Mouse (Mus musculus) kidney, postnatal 36 days (tissue): ENCODE measurements around the gene Rpl31.

Experiments
- DNase-seq, 2 experiments: peaks; one replicate each; pipeline ENCODE4 v3.0.0; 2021 to 2022; ENCODE audit warnings: mixed read lengths in 2 of 2

The Rpl31 gene

DNA sequence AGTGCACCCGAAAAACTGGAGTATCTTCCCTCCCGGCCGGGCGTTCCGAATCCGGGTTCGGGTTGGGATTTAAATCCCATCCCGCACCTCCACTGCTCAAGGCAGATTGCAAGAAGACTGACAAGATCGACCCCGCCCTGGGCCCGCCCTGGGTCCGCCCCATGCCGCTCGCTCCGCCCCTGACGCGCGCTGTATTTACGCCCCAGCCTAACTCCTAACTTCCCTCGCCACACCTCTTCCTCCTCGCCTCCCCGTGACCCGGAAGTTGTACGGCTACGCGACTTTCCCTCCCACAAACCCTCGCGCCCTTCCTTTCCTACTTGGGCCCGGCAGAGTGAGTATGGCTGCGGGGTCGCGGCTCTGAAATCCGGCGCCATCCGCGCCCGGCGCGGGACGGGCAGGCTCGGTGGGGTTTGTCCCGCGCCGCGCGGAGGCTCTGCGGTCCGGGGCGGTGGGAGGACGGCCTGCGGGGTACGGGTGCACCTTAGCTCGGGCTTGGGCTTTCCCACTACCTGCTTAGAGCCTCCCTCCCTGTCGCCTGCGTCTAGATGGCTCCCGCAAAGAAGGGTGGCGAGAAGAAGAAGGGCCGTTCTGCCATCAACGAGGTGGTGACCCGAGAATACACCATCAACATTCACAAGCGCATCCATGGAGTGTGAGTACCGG is at the start of gene Rpl31:
Gene Rpl31 (plus strand): TSS at position 242 of the 666 bp plus-strand sequence.
- peak; percentile 99 for DNase-seq

DNA sequence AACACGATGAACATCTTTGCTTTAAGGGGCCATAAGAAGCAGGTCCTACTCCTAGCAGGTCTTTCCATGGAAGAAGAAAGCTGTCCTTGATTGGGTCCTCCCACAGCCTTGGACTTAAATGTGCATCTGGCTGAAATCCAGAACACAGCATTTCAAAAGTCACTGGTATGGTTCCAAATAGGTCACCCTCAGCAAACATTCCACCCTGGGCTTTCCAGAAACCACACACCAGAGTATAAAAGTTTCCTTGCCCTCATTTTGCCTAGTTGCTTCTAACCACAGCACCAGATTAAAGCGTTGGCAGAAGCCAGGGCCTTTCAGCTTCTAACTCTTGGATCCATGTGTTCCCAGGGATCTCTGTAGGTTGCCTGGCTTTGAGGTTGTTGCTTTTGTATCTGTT is 49.7 kb upstream of the Rpl31 start:
- peak; percentile 18 to 53 for DNase-seq

DNA sequence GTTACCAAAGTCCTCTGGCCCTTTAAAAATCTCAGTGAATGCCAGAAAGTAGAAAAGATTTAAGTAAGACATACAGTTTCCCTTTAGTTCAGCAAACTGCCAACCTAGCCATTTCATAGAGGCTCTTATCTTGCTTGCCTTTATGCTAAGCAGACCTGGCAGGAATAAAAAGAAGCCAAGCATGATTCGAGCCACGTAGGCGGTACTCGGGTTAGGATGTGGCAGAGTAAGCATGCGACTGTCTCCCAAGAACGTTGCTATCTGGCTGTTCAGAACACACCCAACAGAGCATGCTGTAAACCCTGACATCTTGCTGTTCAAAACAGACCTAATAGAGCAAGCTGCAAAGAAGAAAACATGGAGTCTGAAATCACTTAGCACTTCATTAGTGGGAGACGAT is 48.8 kb upstream of the Rpl31 start:
- DNase-seq = no peak

DNA sequence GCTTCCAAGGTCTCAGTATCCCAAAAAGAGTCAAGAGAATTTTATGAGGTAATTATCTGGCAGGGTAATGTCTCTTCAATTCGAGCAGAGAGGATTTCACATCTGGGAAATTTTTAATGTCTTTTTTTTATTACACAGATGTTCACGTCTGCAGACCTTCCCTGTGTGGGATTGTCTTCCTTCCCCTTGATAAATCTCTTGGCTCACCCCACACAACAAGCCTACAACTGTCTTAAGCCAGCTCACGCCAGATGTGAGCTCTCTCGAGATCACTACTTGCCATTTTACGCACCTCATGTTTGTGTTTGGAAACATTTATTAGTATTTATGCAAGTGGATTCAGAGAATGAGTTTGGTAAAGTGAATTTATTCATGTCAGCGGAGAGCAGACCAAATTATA is 45.7 kb upstream of the Rpl31 start:
- DNase-seq = no peak

DNA sequence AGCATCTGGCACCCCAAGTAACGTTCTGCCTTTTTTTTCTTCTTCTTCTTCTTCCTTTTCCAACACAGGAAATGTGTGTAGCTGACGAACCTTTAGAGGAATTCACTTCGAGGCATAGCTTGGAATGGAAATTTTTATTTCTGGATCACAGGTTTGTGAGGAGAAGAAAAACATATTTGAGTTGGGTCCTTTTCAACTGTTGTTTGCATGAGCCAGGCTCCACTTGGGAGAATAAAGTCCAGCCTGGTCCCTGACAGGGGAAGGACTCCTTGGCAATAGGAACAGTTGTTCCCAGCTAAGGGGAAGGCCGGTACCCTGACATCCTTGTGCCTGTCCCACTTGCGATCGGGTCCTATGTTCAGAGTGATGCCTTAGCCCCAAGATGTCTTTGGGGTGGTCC is 42.4 kb upstream of the Rpl31 start:
- DNase-seq = no peak

DNA sequence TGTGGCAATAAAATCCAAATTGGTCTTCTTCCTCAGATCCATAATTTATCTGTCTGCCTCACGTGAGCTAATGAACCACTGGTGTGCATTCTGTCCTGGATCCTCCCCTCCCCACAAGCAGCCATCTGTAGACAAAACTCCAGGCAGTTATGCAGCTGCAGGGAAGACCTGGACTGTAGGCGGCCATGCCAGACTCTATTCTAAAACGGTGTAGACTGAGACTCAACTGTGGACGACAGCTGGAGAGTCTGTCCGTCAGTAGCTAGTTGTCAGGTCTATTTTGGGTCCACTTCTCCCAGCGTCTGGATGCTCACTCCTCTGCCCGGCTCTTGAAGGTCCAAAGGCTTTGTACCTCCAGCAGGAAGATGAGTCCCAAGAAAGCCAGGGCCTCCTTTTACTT is 40.1 kb upstream of the Rpl31 start:
- no peak for DNase-seq

DNA sequence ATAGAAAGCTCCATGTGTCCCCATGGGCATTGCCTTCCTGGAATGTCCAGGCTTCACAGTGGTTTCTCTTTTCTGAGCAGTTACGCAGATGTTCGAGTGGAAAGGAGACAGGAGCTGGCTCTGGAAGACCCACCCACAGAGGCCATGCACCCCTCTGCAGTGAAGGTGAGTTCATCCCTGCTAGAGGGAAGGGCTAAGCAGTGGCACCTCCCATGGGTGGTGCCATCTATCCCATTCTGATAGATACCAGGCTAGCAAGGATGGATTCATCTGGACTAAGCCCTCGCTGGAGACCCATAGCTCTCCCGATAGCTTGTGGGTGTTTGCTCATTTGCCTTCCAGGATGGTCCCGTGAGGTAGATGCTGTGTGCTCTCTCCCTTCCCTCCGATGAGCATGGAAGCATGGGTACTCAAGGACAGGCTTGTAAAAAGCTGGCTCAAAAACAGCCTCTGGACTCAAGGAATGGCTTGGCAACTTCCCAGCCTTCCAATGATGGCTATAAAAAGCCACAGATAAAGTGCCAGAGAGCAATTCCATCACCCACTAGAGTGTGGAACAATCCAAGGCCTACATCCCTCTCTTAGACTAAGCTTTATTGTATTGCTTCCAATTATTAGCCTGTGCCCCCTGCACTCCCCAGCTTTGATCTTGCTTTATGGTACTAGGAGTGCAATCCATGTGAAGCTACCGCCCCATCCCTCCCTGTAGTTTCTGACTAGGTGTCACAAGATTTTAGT is 36.6 kb upstream of the Rpl31 start:
- DNase-seq = no peak

DNA sequence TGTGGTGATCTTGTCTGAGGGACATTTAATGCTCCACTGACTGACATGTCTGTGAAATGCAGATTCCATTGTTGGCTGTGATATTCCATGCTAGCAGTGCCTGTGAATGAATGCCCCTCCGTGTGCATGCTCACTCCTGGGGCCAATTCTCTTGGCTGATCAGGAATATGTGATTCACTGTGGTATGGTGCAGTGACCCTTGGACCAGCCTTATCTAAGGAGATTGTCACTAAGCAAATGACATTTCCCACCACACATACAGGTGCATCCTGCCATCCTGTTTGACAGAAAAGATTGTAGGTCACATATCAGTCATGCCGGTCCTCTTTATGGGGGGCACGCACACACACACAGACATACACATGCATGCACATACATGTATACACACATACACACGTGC is 35.2 kb upstream of the Rpl31 start:
- no peak for DNase-seq

DNA sequence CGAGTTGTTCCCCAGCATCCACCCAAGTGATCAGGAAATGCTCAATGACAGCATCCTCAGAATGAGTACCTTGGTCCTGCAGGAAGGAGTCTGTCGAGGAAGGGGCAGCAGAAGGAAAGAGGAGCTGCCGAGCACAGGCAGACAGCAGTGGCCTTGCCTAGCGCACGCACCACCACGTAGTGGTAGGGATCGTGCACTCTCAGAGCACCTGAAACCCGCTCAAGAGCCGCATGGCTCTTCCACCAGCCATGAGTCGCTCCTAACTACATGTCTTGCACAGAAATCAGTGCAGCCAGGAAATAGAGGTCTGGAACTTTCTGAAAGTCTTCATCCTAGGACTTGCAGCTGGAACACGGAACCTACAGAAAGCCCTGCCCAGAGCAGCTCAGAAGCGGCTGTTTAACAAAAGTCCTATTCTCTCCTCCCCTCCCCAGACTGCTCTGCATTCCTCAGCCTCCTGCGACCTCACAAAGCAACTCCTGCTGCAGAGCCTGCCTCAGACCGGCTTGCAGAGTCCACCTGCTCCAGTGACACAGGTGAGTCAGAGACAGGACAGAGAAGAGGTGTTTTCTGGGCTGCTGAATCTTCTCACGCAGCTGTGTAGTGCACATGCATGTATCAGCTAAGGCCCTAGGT is 32.0 kb upstream of the Rpl31 start:
- no peak for DNase-seq

DNA sequence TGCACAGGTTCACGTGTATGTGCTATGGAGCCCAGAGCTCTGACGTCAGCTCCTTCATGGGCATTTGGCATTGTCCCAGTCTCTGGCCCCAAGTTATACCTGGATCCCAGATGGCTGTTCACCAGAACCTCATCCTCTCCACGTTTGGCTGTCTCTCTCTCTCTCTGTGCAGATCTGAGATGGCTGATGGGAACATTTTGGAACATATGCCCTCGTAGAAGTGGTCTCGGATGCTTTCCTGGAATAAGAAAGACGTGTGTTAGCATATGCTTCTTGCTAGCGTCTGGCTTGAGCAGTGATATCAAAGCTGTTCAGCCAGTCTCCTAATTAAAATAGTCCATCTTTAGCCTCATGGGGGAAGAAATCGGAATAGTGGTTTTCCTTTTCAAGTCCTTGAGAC is 30.9 kb upstream of the Rpl31 start:
- no peak for DNase-seq

DNA sequence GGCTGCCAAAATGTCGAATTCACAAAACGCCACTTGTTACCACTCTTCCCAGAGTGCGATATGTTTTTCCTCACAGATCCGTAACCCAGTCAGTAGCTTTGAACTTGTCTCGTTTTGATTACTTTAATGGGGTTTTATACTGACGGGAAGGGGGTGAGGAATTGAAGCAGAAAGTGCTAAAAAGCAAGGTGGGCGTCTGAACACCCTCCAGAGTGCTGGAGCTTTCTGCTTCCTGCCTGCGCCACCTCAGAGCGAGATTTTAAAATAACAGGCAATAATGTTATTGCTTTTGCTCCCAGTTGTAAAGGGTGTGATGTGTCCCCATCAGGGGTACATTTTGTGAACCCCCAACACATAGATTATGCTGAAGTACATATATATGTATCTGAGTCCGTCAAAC is 28.8 kb upstream of the Rpl31 start:
- no peak for DNase-seq

DNA sequence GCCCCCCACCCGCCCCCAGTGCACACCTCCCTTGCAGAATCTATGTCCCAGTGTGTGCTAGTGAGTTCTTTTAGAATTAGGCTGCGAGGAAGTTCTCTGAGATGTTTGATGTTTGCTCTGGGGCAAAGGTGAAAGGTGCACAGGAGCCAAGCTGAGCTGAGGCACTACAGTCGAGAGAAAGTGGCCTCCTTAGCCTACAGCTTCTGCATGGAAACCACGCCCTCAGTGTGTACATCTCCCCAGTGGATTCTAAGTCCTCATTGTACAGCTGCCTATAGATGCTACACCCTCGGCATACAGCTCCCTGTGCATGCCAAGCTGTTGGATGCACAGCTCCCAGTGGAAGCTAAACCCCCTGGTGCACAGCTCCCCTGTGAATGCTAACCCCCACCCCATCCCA is 28.2 kb upstream of the Rpl31 start:
- DNase-seq = no peak

DNA sequence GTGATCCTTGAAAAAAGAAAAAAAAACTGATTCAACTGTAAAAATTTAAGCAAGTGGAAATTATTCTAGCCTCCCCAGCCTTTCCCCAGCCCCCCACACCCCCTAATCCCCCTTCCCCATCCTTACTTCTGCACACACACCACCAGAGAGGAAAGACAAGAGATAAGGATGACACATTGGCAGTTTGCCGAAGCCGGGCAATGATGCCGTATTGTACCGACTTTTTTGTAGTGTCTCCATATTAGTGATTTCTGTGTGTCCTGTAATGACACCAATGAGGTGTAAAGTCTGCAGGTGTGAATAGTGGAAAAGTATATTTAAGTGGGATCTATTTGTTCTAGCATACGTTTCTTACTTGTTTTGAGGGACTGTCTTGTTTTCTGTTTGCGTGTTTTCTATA is 27.5 kb upstream of the Rpl31 start:
- DNase-seq = no peak

DNA sequence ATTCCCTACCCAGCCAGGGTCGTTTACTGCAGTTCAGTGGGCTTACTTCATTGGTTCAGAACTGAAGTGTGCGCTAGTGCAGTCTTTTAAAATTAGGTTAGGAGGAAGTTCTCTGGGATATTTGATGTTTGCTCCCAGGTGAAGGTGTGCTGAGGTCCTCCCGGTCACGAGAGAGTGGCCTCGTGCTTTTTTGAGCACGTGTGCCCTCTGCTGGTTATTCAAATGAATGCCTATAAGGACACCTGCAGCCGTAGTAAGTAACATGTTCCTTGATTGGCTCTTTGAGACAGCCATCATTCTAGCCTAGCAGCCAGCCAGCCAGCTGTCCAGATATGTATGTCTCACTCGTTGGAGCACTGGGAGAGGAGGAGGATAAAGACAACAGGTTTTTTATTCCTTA is 27.0 kb upstream of the Rpl31 start:
- DNase-seq = peak; percentile 47 to 70

DNA sequence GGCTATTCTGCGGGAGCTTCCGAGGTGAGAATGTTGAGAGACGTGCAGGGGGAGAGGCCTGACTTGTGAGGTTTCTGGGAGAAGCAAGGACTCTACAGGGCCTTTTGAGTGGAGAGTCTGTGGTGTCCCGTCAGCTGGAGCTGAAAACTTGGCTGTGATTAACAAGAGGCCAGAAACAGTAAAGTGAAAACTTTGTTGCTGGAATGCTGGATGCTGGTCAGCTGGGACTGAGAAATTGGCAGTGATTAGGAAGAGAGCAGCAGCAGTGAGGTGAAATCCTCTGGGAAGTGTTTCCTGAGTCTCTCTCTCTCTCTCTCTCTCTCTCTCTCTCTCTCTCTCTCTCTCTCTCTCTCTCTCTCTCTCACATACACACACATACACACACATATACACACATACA is 25.8 kb upstream of the Rpl31 start:
- DNase-seq = no peak

DNA sequence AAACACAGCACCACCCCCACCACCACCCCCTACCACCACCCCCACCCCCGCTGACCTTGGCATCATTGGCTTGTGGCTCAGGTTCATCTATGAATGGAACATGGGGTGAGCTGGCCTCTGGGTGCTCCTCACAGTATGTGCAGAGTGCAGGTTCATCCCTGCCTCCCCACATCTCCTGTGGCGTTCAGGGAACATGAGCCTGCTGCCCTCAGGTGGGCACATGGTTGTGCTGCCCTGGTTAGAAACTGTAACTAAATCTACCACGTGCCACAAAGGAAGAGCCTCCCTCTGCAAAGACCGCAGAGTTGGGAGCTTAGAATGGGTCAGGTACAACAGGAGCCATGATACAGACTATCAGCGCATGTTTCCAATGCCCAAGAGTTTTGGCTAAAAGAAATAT is 24.4 kb upstream of the Rpl31 start:
- no peak for DNase-seq

DNA sequence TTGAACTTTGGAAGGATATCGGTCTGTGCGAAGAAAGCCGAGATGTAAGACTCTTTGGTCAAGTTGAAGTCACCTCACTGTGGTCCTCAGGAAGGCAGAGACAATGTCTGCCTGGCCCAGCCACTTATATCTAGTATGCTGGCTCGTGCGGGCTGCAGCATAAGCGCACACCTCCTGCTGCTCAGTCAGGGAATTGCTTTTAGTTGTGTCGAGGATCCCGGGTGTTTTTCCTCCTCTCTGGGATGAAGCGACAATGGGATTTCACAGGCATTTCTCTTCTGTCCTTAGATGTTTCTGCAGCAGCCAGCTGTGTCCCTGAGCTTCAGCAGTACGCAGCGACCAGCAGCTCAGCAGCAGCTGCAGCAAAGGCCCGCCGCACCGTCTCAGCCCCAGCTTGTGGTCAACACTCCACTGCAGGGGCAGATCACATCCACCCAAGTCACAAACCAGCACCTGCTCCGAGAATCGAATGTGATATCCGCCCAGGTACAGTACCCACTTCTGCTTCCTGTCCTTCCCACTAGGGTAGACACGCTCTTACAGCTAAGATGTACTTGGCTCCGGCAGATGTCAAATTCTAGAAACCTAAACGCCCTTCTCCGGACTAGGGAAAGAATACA is 22.6 kb upstream of the Rpl31 start:
- no peak for DNase-seq

DNA sequence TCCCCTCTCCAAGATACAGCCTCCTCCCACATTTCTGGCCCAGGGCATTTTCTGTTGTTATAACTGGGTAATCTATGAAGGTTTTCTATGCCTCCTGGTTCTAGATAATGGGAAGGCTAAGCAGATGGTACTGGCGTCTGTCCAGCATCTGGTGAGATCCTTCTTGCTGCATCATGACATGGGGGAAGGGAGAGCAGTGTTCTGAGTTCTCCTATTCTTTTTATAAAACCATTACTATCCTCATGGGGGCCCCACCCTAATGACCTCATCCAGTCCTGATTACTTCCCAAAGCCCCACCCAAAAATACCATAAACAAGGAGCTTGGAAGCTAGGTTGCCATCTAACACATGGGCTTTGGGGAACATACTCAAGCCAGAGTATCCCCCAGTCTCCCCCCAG is 18.6 kb upstream of the Rpl31 start:
- DNase-seq = no peak

DNA sequence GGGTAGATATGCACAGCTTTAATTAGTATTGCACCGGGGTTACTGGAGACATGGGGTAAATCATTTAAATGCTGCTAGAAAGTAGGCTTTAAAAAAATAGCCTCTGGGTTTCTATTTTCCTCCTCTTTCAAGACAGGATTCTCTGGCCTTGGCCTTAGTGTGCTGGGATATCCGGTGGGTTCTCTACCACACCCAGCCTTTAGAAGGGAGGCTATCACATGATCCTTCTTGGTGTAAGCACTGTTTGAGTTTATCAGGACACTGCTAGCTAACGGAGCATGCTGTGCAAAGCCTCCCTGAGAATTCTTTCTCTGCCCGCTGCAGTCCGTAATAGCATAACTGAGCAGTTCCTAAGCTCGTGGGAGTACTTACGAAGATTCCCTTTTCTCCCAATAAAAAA is 18.2 kb upstream of the Rpl31 start:
- DNase-seq = no peak

DNA sequence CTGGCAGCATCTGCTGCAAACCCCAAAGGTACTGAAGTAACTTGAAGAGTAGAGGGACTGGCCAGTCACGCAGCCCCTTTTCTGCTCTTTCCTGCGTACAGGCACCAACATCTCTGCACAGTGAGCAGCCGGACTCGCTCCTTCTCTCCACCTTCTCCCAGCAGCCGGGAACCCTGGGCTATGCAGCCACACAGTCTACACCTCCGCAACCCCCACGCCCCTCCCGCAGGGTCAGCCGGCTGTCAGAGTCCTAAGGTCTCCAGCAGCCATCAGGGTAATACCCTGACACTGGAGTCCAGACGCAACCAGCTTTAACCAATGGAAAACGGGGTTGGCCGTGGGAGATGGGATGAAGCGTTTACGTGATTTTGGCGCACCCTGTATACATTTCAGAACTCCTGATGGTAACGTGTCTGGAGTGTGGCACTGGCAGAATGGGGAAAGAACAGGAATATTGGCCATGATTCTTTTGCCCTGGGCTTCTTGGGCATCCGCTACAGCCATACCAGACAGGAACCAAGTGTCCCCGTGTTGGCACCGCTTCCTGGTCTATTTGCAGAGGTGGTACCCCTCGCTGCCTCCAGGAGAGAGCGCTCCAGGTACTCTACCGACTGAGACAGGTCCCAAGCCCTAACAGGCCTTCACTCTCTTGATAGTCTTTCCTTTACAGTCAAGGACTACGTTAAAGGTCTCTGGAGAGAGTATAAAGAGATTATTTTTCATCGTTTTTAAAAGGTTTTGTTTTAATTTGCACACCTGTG is 5.7 kb upstream of the Rpl31 start:
- DNase-seq = no peak

DNA sequence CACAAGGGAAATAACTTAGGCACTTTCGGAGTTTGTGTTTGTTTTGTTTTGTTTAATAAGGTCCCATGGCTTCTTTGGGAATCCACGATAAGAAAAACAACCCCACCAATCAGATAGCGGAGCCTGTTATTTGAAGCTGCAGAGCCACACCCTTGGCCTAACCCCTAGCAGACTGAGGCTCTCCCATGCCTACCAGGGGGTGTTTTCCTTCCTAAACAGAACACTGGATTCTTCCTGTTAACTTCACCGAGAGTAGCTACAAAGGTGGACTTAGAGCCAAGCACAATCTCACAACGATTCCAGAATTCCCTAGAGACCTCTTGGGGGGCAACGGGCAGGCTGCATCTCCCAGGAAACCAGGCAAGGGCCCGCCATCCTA is 5.1 kb upstream of the Rpl31 start:
- no peak for DNase-seq

DNA sequence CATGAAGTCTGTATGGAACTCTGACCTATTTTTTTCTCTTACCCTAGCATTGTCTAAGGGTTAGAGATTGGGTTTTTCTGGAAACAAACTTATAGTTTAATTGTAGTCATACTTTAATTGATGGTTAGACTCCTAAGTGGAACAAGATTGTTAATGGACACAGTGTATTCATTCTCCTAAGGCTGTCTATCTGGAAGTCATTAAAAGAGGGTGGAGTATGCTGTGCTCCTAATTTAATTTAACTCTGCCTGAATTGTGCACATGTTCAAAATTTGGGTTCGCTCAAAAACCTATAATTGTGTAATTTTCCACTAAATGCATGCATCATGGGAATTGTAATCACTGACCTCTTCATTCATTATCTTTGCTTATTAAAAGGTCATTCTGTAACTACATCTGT is 2.1 kb upstream of the Rpl31 start:
- DNase-seq = no peak

DNA sequence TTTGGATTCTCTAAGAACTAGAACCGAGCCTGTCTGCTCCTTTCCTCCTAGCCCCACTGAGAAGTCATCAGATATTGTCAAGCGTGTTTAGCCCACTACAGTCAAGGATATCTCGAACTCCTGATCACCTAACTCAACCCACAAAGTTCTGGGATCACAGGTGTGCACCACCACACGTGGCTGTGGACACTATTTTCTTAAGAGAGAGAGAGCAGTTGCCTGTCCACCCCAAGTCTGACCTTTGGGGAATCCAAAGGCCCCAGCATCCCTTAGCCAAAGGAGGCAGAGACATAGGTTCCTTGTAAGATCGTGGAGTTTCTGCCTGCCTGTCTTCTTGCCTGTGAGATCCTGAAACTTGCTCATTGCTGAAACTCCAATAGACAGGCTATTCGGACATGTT is 597 bp upstream of the Rpl31 start:
- DNase-seq = peak in 1 of 2 experiments; percentile 14
